Comparison of ENCODE assay signal across 9 mouse cellular contexts in the genomic region with DNA sequence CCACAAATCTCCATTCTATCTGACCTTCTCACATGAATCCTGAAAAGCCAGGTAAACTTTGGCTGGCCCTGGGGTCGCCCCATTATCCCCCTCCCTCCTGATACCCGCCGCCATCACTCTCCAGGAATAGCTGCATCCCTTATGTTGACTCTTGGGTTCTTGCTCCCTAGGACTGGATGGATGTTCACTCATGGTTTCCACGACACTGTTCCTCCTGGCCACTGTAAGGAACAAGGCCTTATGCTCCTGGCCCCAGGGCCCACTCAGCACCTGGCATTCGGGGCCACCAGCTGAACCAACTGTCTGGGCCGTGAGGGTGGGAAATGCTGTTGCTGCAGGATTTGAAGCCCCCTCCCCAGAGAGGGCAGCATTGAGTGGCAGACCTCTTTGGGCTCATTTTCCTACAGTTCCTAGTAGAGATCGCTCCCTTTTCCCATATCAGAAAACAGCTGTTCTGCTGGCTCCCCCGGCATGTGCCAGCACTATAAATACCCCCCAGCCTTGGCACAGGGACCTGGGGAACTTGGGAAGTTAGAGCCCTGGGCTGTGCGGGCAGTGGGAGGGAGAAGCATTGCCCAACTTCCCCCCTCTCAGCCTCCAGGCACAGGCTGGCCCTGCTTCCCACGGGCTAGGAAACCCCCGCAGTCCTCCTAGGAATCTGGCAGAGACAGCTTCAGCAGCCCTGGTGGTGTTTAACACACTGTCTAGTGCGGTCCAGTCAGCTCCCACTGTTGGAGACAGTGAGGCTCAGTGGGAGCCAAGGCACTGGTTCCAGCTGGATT.
A peak's percentile ranks its signal among the peaks of the same experiment; 100 is the strongest.
DNase-seq lines count a peak whose midpoint lies in the region; ATAC-seq and TF ChIP-seq lines count a peak whose summit lies in the region.
"Had no signal": no experiment of that assay in that cellular context is flagged by ENCODE, and none has a peak within 500 bp of the region (broad histone marks: within the 10 kb centered on the region; RNA-seq: fewer than 3 reads in every experiment).

No protein-coding gene starts in this region.

- H3K4me1 ChIP-seq in intestine, embryonic 14.5 days (replicated peaks; ENCODE audit: control insufficient read depth, insufficient read depth, low read length) = 0 out of 2 replicates have a peak, but pooled peaks cover 2% of the 10 kb centered on the region
- H3K4me1 ChIP-seq in intestine, postnatal 0 days (replicated peaks; ENCODE audit: control insufficient read depth, insufficient read depth, low read length) = no peaks in the 10 kb centered on the region

- H3K4me3 ChIP-seq in intestine, embryonic 14.5 days (ENCODE audit: low read depth, low read length) = no peak overlapping the region
- no peak overlapping the region for H3K4me3 ChIP-seq in intestine, postnatal 0 days (ENCODE audit: low read depth, low read length)
- H3K4me3 ChIP-seq: erythroblast, embryonic 14.5 days had no signal

- no peaks in the 10 kb centered on the region for H3K27me3 ChIP-seq in intestine, embryonic 14.5 days (replicated peaks; ENCODE audit: control insufficient read depth, insufficient read depth, low read length)
- H3K27me3 ChIP-seq in intestine, postnatal 0 days (replicated peaks; ENCODE audit: control insufficient read depth, insufficient read depth, low read length) = no peaks in the 10 kb centered on the region

- TF ChIP-seq CTCF in intestine, postnatal 0 days (IDR thresholded peaks at IDR 0.05; ENCODE audit: low read depth) = no peak

- H3K27ac ChIP-seq in intestine, embryonic 14.5 days (ENCODE audit: low read depth) = no peak overlapping the region
- no peak overlapping the region for H3K27ac ChIP-seq in intestine, postnatal 0 days (ENCODE audit: low read depth, low read length)

- DNase-seq in intestine, embryonic 14.5 days (ENCODE audit: low spot score) = no peak
- DNase-seq in frontal cortex, adult 2 months (ENCODE audit: extremely low spot score in 1 of 2, low spot score in 1 of 2) = peak; percentile 79 to 87
- peak; percentile 87 to 88 for DNase-seq in heart, postnatal 10 days
- peak; percentile 68 for DNase-seq in left cerebral cortex, postnatal 4 days
- DNase-seq in skeletal muscle tissue, adult 2 months (ENCODE audit: low read depth, low spot score) = peak; percentile 79
- DNase-seq in cerebellum, postnatal 25 days = no peak
- no peak for DNase-seq in kidney, postnatal 25 days

- WGBS in intestine, embryonic 14.5 days = 69% methylated on average over 12 of the region's 12 CpGs
- 79% methylated on average over 12 of the region's 12 CpGs for WGBS in intestine, postnatal 0 days

- H3K4me2 ChIP-seq in intestine, embryonic 14.5 days (ENCODE audit: low read length) = no peak overlapping the region
- H3K4me2 ChIP-seq in intestine, postnatal 0 days (replicated peaks; ENCODE audit: low read depth) = no peak overlapping the region

- H3K9ac ChIP-seq in intestine, embryonic 14.5 days (ENCODE audit: low read length) = no peak overlapping the region
- no peak overlapping the region for H3K9ac ChIP-seq in intestine, postnatal 0 days (ENCODE audit: low read depth, low read length)

- H3K36me3 ChIP-seq in intestine, embryonic 14.5 days (ENCODE audit: control insufficient read depth, insufficient read depth, low read length) = no peaks in the 10 kb centered on the region
- no peaks in the 10 kb centered on the region for H3K36me3 ChIP-seq in intestine, postnatal 0 days (ENCODE audit: control insufficient read depth, insufficient read depth)

- intact Hi-C loops in heart, postnatal 10 days (cut with DNase I) = no loop called here
- intact Hi-C loops in left cerebral cortex, postnatal 4 days (cut with DNase I) = no loop called here

- peak; percentile 50 for ATAC-seq in intestine, embryonic 14.5 days (replicated peaks; ENCODE audit: low FRiP score, low TSS enrichment, low read depth)
- ATAC-seq in intestine, postnatal 0 days = no peak; the same call in 1 of the 2 replicates

- no peaks in the 10 kb centered on the region for H3K9me3 ChIP-seq in intestine, embryonic 14.5 days (ENCODE audit: control insufficient read depth, low read length)
- no peaks in the 10 kb centered on the region for H3K9me3 ChIP-seq in intestine, postnatal 0 days (ENCODE audit: control insufficient read depth)

Comparison
In these comparisons a context has a peak if more than half of its experiments do, and no peak if none do; other contexts are left out.
1. DNase-seq: peak in frontal cortex, adult 2 months (2 of 2), heart, postnatal 10 days (2 of 2), left cerebral cortex, postnatal 4 days (single experiment) and skeletal muscle tissue, adult 2 months (single experiment); none in intestine, embryonic 14.5 days (single experiment), cerebellum, postnatal 25 days (0 of 2) and kidney, postnatal 25 days (0 of 2).